14 mouse cellular contexts compared by ENCODE assay signal in genomic region chr3:127745911-127746640, GRCm38 (mm10). TPM values are rescaled to one million over a fixed set of nuclear protein-coding genes. Genes with fewer than 3 reads are reported as not detected.
DNase-seq lines count a peak whose midpoint lies in the region; ATAC-seq and TF ChIP-seq lines count a peak whose summit lies in the region.
"Had no signal": no experiment of that assay in that cellular context is flagged by ENCODE, and none has a peak within 500 bp of the region (broad histone marks: within the 10 kb centered on the region; RNA-seq: fewer than 3 reads in every experiment).

No protein-coding gene starts in this region.

- H3K9ac ChIP-seq in forebrain, embryonic 13.5 days: no peak overlapping the region
- no peak overlapping the region for H3K9ac ChIP-seq in hindbrain, postnatal 0 days (replicated peaks; ENCODE audit: low read length)
- H3K9ac ChIP-seq: heart, embryonic 15.5 days had no signal

- WGBS in forebrain, embryonic 13.5 days: 6% methylated on average over 16 of the region's 16 CpGs
- 18% methylated on average over 16 of the region's 16 CpGs for WGBS in hindbrain, postnatal 0 days

- no peaks in the 10 kb centered on the region for H3K9me3 ChIP-seq in forebrain, embryonic 13.5 days (replicated peaks)
- H3K9me3 ChIP-seq in hindbrain, postnatal 0 days (ENCODE audit: low read length): no peaks in the 10 kb centered on the region
- H3K9me3 ChIP-seq: heart, embryonic 15.5 days had no signal

- peak overlapping the region; percentile 88 for H3K27ac ChIP-seq in forebrain, embryonic 13.5 days
- H3K27ac ChIP-seq in hindbrain, postnatal 0 days: no peak overlapping the region
- H3K27ac ChIP-seq: heart, embryonic 15.5 days; stomach, postnatal 0 days had no signal

- peak; percentile 60 for ATAC-seq in forebrain, embryonic 13.5 days
- peak; percentile 66 for ATAC-seq in hindbrain, postnatal 0 days

- peak overlapping the region; percentile 8; the same call in 1 of the 2 replicates for H3K4me2 ChIP-seq in forebrain, embryonic 13.5 days
- 0 out of 2 replicates have a peak overlapping the region, but pooled peaks have one; percentile 10 for H3K4me2 ChIP-seq in hindbrain, postnatal 0 days (ENCODE audit: low read depth, low read length)
- H3K4me2 ChIP-seq: heart, embryonic 15.5 days had no signal

- TF ChIP-seq CTCF in hindbrain, postnatal 0 days (IDR thresholded peaks at IDR 0.05; ENCODE audit: low read depth): no peak

- H3K4me3 ChIP-seq in forebrain, embryonic 13.5 days: no peak overlapping the region
- H3K4me3 ChIP-seq in hindbrain, postnatal 0 days (ENCODE audit: low read length): no peak overlapping the region
- H3K4me3 ChIP-seq: heart, embryonic 15.5 days had no signal

- DNase-seq in heart, adult 11 months: peak; percentile 43
- no peak for DNase-seq in heart, postnatal 4 days
- peak; percentile 47 for DNase-seq in hindbrain, postnatal 0 days (ENCODE audit: low spot score)
- DNase-seq in retina, embryonic 14.5 days (ENCODE audit: low spot score): peak; percentile 51
- no peak for DNase-seq in thymus, postnatal 36 days
- no peak for DNase-seq in thymus, postnatal 0 days (ENCODE audit: low spot score)
- DNase-seq in adrenal gland, postnatal 25 days: no peak
- DNase-seq: cerebellum, adult 18-20 months; gastrocnemius, postnatal 14 days; kidney, adult 11 months; lung, adult 18-20 months had no signal

- peaks cover 36% of the 10 kb centered on the region for H3K27me3 ChIP-seq in forebrain, embryonic 13.5 days
- peaks cover 8% of the 10 kb centered on the region; the same call in 1 of the 2 replicates for H3K27me3 ChIP-seq in hindbrain, postnatal 0 days (ENCODE audit: insufficient read depth, low read length)

- peaks cover 62% of the 10 kb centered on the region for H3K4me1 ChIP-seq in forebrain, embryonic 13.5 days
- H3K4me1 ChIP-seq in hindbrain, postnatal 0 days (ENCODE audit: insufficient read depth, low read length): no peaks in the 10 kb centered on the region

- no peaks in the 10 kb centered on the region for H3K36me3 ChIP-seq in forebrain, embryonic 13.5 days (ENCODE audit: poor library complexity, severe bottlenecking)
- H3K36me3 ChIP-seq in hindbrain, postnatal 0 days (ENCODE audit: insufficient read depth, low read length): no peaks in the 10 kb centered on the region
- H3K36me3 ChIP-seq: heart, embryonic 15.5 days had no signal

RNA-seq across cellular contexts. Expression of gene Alpk1, which starts 34.3 kb away (rescaled TPM):
- total RNA-seq in heart, postnatal 4 days (2021): 1 to 10 TPM; 4.4 to 4.6 TPM
- 1.1 and 1.4 TPM in 2 replicates for polyA plus RNA-seq in forebrain, embryonic 13.5 days (2015; fragmentation: Nextera tagmentation; extraction: Ambion mirVana)
- 1.3 and 5.3 TPM in 2 replicates for total RNA-seq in hindbrain, postnatal 0 days (2014; rRNA removed)
- 0.49 and 0.57 TPM in 2 replicates for polyA plus RNA-seq in hindbrain, postnatal 0 days (2015; fragmentation: Nextera tagmentation; extraction: Ambion mirVana)
- polyA plus RNA-seq in thymus, postnatal 0 days (2015; fragmentation: Nextera tagmentation; extraction: Ambion mirVana): 0.58 and 0.83 TPM in 2 replicates
- 10.0 and 12.1 TPM in 2 replicates for total RNA-seq in adrenal gland, postnatal 25 days (2021)

RNA-seq across cellular contexts. Expression of gene Tifa, which starts 43.5 kb away (rescaled TPM):
- 1 to 10 TPM; 2.0 to 2.1 TPM for total RNA-seq in heart, postnatal 4 days (2021)
- polyA plus RNA-seq in forebrain, embryonic 13.5 days (2015; fragmentation: Nextera tagmentation; extraction: Ambion mirVana): 4.9 and 5.0 TPM in 2 replicates
- 1.7 and 1.9 TPM in 2 replicates for total RNA-seq in hindbrain, postnatal 0 days (2014; rRNA removed)
- 3.6 and 3.8 TPM in 2 replicates for polyA plus RNA-seq in hindbrain, postnatal 0 days (2015; fragmentation: Nextera tagmentation; extraction: Ambion mirVana)
- polyA plus RNA-seq in thymus, postnatal 0 days (2015; fragmentation: Nextera tagmentation; extraction: Ambion mirVana): 10.9 and 11.6 TPM in 2 replicates
- 2.7 and 3.5 TPM in 2 replicates for total RNA-seq in adrenal gland, postnatal 25 days (2021)

Comparison
In these comparisons a context has a peak if more than half of its experiments do, and no peak if none do; other contexts are left out.
1. DNase-seq: peak in heart, adult 11 months (single experiment), hindbrain, postnatal 0 days (single experiment) and retina, embryonic 14.5 days (single experiment); none in heart, postnatal 4 days (single experiment), thymus, postnatal 36 days (0 of 2), thymus, postnatal 0 days (single experiment) and adrenal gland, postnatal 25 days (single experiment).